Mouse (Mus musculus) liver, postnatal 0 days (tissue): ENCODE data around the gene Extl1. TPM values are rescaled to one million over a fixed set of nuclear protein-coding genes. Genes with fewer than 3 reads are reported as not detected.

ENCODE experiments used
- ATAC-seq: fragments of 200-750 bp; cut with Nextera tagmentation; 2 replicates; pipeline ENCODE4 v1.8.0; 2017; ENCODE audit warnings: mild to moderate bottlenecking, moderate library complexity
- DNase-seq: peaks from one replicate; pipeline ENCODE4 v3.0.0-alpha.2; 2016
- H3K27ac ChIP-seq: fragments of 300-500 bp; sonication (generic); 2 replicates; pipeline ENCODE4 v1.5.1; 2014; ENCODE audit warnings: antibody characterized with exemption, moderate library complexity, mild to moderate bottlenecking, low read depth
- H3K27me3 ChIP-seq: fragments of 300-500 bp; sonication (generic); 2 replicates; pipeline ENCODE4 v1.6.1; 2014; ENCODE audit warnings: low read length, control low read depth, mixed read lengths; ENCODE audit not compliant: insufficient read depth
- H3K36me3 ChIP-seq: fragments of 300-500 bp; sonication (generic); replicated peaks from 2 replicates; pipeline ENCODE4 v1.6.1; 2014; ENCODE audit warnings: mild to moderate bottlenecking, control low read depth, low read length, moderate library complexity, mixed read lengths; ENCODE audit not compliant: insufficient read depth
- H3K4me1 ChIP-seq: fragments of 300-500 bp; sonication (generic); 2 replicates; pipeline ENCODE4 v1.6.1; 2014; ENCODE audit warnings: antibody characterized with exemption, mild to moderate bottlenecking, control low read depth; ENCODE audit not compliant: insufficient read depth
- H3K4me2 ChIP-seq: fragments of 300-500 bp; sonication (generic); 2 replicates; pipeline ENCODE4 v1.6.1; 2014; ENCODE audit warnings: low read depth, mild to moderate bottlenecking, low read length, moderate library complexity, mixed read lengths
- H3K4me3 ChIP-seq: fragments of 300-500 bp; sonication (generic); 2 replicates; pipeline ENCODE4 v1.5.1; 2014; ENCODE audit warnings: low read depth, low read length
- H3K9ac ChIP-seq: fragments of 300-500 bp; sonication (generic); replicated peaks from 2 replicates; pipeline ENCODE4 v1.6.1; 2014; ENCODE audit warnings: mild to moderate bottlenecking, moderate library complexity
- H3K9me3 ChIP-seq: fragments of 300-500 bp; sonication (generic); 2 replicates; pipeline ENCODE4 v1.6.1; 2016; ENCODE audit warnings: mild to moderate bottlenecking, control low read depth, low read length, mixed read lengths
- CTCF ChIP-seq: sonication (generic); IDR thresholded peaks from 2 replicates; pipeline ENCODE4 v1.5.1; 2016; ENCODE audit warnings: antibody characterized with exemption, low read depth
- EP300 ChIP-seq: IDR thresholded peaks from 2 replicates; pipeline ENCODE4 v1.6.1; 2016; ENCODE audit warnings: antibody characterized with exemption, low read depth, mild to moderate bottlenecking
- WGBS: fragments of 180-500 bp; shearing (Covaris S2); extraction: QIAGEN DNeasy Blood & Tissue Kit; methylation state at CpG from one replicate; pipeline ENCODE4 v1.1.7; 2014; ENCODE audit not compliant: insufficient replicate concordance; 5-methylcytosine and 5-hydroxymethylcytosine counted together
- polyA plus RNA-seq: library from polyadenylated mRNA; unstranded; fragments of >200 nt; fragmentation: Nextera tagmentation; extraction: Ambion mirVana; gene quantifications from 2 replicates; pipeline ENCODE4 v1.2.1, GENCODE M21; 2015

Gene Extl1
- polyA plus RNA-seq, 1 experiment from 2014 or later: 0.33 TPM

GRCm38 (mm10) chr4:134417111-134417510 lies 33.5 kb upstream of the Extl1 start:
- DNase-seq: no peak
- no peak for ATAC-seq
- Histone ChIP-seq H3K9ac (no peak overlapping the region), H3K9me3 (no peaks in the 10 kb centered on the region), H3K4me3 (no peak overlapping the region), H3K4me1 (no peaks in the 10 kb centered on the region), H3K27ac (no peak overlapping the region), H3K4me2 (no peak overlapping the region), H3K36me3 (peaks cover 33% of the 10 kb centered on the region), H3K27me3 (no peaks in the 10 kb centered on the region)
- 76% methylated on average over 7 of the region's 7 CpGs for WGBS
- TF ChIP-seq EP300 (no peak), CTCF (no peak)

- ATAC-seq: no peak
- 88% methylated on average over 15 of the region's 15 CpGs for WGBS
These were observed 33.0 kb upstream of the Extl1 start for GRCm38 (mm10) chr4:134416602-134417001.

GRCm38 (mm10) chr4:134416177-134416576 lies 32.5 kb upstream of the Extl1 start:
- Histone ChIP-seq H3K27me3 (no peaks in the 10 kb centered on the region), H3K9ac (no peak overlapping the region), H3K36me3 (peaks cover 33% of the 10 kb centered on the region), H3K9me3 (no peaks in the 10 kb centered on the region), H3K4me3 (no peak overlapping the region), H3K4me1 (no peaks in the 10 kb centered on the region), H3K27ac (no peak overlapping the region), H3K4me2 (no peak overlapping the region)
- ATAC-seq (no peak), DNase-seq (no peak)
- TF ChIP-seq CTCF: no peak
- no peak for TF ChIP-seq EP300
- WGBS: 83% methylated on average over 17 of the region's 17 CpGs

More at GRCm38 (mm10) chr4:134416602-134417001, 33.0 kb upstream of the Extl1 start:
- no peak for TF ChIP-seq CTCF
- TF ChIP-seq EP300: no peak
- no peak overlapping the region for H3K4me2 ChIP-seq
- H3K27ac ChIP-seq: no peak overlapping the region
- H3K4me1 ChIP-seq: no peaks in the 10 kb centered on the region
- no peak overlapping the region for H3K9ac ChIP-seq
- H3K27me3 ChIP-seq: no peaks in the 10 kb centered on the region
- peaks cover 33% of the 10 kb centered on the region for H3K36me3 ChIP-seq
- no peaks in the 10 kb centered on the region for H3K9me3 ChIP-seq
- no peak for DNase-seq
- no peak overlapping the region for H3K4me3 ChIP-seq

- DNase-seq (peak; percentile 52), ATAC-seq (no peak)
- no peaks in the 10 kb centered on the region for H3K4me1 ChIP-seq
- H3K4me3 ChIP-seq: no peak overlapping the region
- no peaks in the 10 kb centered on the region for H3K27me3 ChIP-seq
- no peak overlapping the region for H3K4me2 ChIP-seq
- no peak for TF ChIP-seq EP300
- TF ChIP-seq CTCF: peak; percentile 70
- 65% methylated on average over 5 of the region's 5 CpGs for WGBS
- H3K9me3 ChIP-seq: no peaks in the 10 kb centered on the region
- no peak overlapping the region for H3K9ac ChIP-seq
- H3K36me3 ChIP-seq: peaks cover 23% of the 10 kb centered on the region
- no peak overlapping the region for H3K27ac ChIP-seq
These were observed 25.6 kb upstream of the Extl1 start for GRCm38 (mm10) chr4:134409286-134409685.

GRCm38 (mm10) chr4:134403721-134404120 lies 20.1 kb upstream of the Extl1 start:
- Histone ChIP-seq H3K9me3 (no peaks in the 10 kb centered on the region), H3K4me3 (no peak overlapping the region), H3K27ac (no peak overlapping the region), H3K4me1 (peaks cover 26% of the 10 kb centered on the region), H3K36me3 (0 out of 2 replicates have a peak, but pooled peaks cover 9% of the 10 kb centered on the region), H3K27me3 (no peaks in the 10 kb centered on the region), H3K9ac (no peak overlapping the region), H3K4me2 (no peak overlapping the region)
- TF ChIP-seq CTCF: peak; percentile 25; the same call in 1 of the 2 replicates
- no peak for TF ChIP-seq EP300
- whole genome bisulfite sequencing: 53% methylated on average over 7 of the region's 7 CpGs
- ATAC-seq (no peak), DNase-seq (no peak)

- Histone ChIP-seq H3K27ac (no peak overlapping the region), H3K4me2 (peak overlapping the region; percentile 46), H3K4me1 (peaks cover 26% of the 10 kb centered on the region), H3K4me3 (no peak overlapping the region), H3K9ac (0 out of 2 replicates have a peak overlapping the region, but pooled peaks have one; percentile 11), H3K27me3 (no peaks in the 10 kb centered on the region), H3K36me3 (0 out of 2 replicates have a peak, but pooled peaks cover 9% of the 10 kb centered on the region), H3K9me3 (no peaks in the 10 kb centered on the region)
- DNase-seq (no peak), ATAC-seq (no peak)
- no peak for TF ChIP-seq EP300
- TF ChIP-seq CTCF: no peak
- WGBS: 25% methylated on average over 16 of the region's 16 CpGs
These were observed 19.1 kb upstream of the Extl1 start for GRCm38 (mm10) chr4:134402571-134403262.
